Mouse (Mus musculus) hindbrain, embryonic 15.5 days (tissue): Measurements from ENCODE around the gene Tlk2. TPM values are rescaled to one million over a fixed set of nuclear protein-coding genes. Genes with fewer than 3 reads are reported as not detected.
A peak's percentile ranks its signal among the peaks of the same experiment; 100 is the strongest.

ENCODE experiments used
- ATAC-seq: fragments of 200-750 bp; cut with Nextera tagmentation; 2 replicates; pipeline ENCODE4 v1.8.0; 2017; ENCODE audit warnings: low read depth, moderate number of reproducible peaks, moderate TSS enrichment; ENCODE audit not compliant: low FRiP score
- H3K27ac ChIP-seq: fragments of 300-500 bp; sonication (generic); replicated peaks from 2 replicates; pipeline ENCODE4 v1.5.1; 2015; ENCODE audit warnings: mild to moderate bottlenecking, inconsistent platforms
- H3K27me3 ChIP-seq: fragments of 300-500 bp; sonication (generic); 2 replicates; pipeline ENCODE4 v1.6.1; 2015; ENCODE audit warnings: control low read depth, inconsistent platforms
- H3K36me3 ChIP-seq: fragments of 300-500 bp; sonication (generic); 2 replicates; pipeline ENCODE4 v1.6.1; 2015; ENCODE audit warnings: control low read depth, inconsistent platforms
- H3K4me1 ChIP-seq: fragments of 300-500 bp; sonication (generic); replicated peaks from 2 replicates; pipeline ENCODE4 v1.6.1; 2015; ENCODE audit warnings: control low read depth, inconsistent platforms
- H3K4me2 ChIP-seq: fragments of 300-500 bp; sonication (generic); 2 replicates; pipeline ENCODE4 v1.6.1; 2015; ENCODE audit warnings: moderate library complexity, mild to moderate bottlenecking, inconsistent platforms
- H3K4me3 ChIP-seq: fragments of 300-500 bp; sonication (generic); 2 replicates; pipeline ENCODE4 v1.5.1; 2015; ENCODE audit warnings: mild to moderate bottlenecking, inconsistent platforms
- H3K9ac ChIP-seq: fragments of 300-500 bp; sonication (generic); 2 replicates; pipeline ENCODE4 v1.6.1; 2015; ENCODE audit warnings: inconsistent platforms
- H3K9me3 ChIP-seq: fragments of 300-500 bp; sonication (generic); 2 replicates; pipeline ENCODE4 v1.6.1; 2016; ENCODE audit warnings: control low read depth, inconsistent platforms
- WGBS: fragments of 180-500 bp; shearing (Covaris S2); methylation state at CpG from one replicate; pipeline ENCODE4 v1.1.7; 2015; 5-methylcytosine and 5-hydroxymethylcytosine counted together
- polyA plus RNA-seq: library from polyadenylated mRNA; unstranded; fragments of >200 nt; fragmentation: Nextera tagmentation; extraction: Ambion mirVana; gene quantifications from 2 replicates; pipeline ENCODE4 v1.2.1, GENCODE M21; 2015

The Tlk2 gene
- polyA plus RNA-seq, 1 experiment from 2014 or later, result 18.9 TPM

GRCm38 (mm10) chr11:105151226-105152016 is 27.2 kb upstream of the Tlk2 start:
- Histone ChIP-seq H3K4me1 (peaks cover 11% of the 10 kb centered on the region), H3K4me3 (no peak overlapping the region), H3K9me3 (no peaks in the 10 kb centered on the region), H3K27ac (no peak overlapping the region), H3K27me3 (no peaks in the 10 kb centered on the region), H3K4me2 (peak overlapping the region; percentile 28), H3K36me3 (no peaks in the 10 kb centered on the region), H3K9ac (no peak overlapping the region)
- ATAC-seq, result 0 out of 2 replicates have a peak, but pooled peaks have one; percentile 59
- 32% methylated on average over 18 of the region's 19 CpGs for WGBS

- WGBS, result 93% methylated on average over 2 of the region's 4 CpGs
- Histone ChIP-seq H3K27ac (no peak overlapping the region), H3K27me3 (no peaks in the 10 kb centered on the region), H3K4me2 (peak overlapping the region; percentile 28), H3K9ac (no peak overlapping the region), H3K4me1 (peaks cover 11% of the 10 kb centered on the region), H3K36me3 (no peaks in the 10 kb centered on the region), H3K4me3 (no peak overlapping the region), H3K9me3 (no peaks in the 10 kb centered on the region)
- ATAC-seq, result no peak
Observed at GRCm38 (mm10) chr11:105152017-105152300, 26.6 kb upstream of the Tlk2 start.

- Histone ChIP-seq H3K9me3 (no peaks in the 10 kb centered on the region), H3K9ac (no peak overlapping the region), H3K27me3 (no peaks in the 10 kb centered on the region), H3K36me3 (no peaks in the 10 kb centered on the region), H3K4me3 (no peak overlapping the region), H3K27ac (no peak overlapping the region), H3K4me1 (peaks cover 11% of the 10 kb centered on the region), H3K4me2 (no peak overlapping the region)
- no peak for ATAC-seq
- WGBS, result 86% methylated on average over 11 of the region's 11 CpGs
Observed at GRCm38 (mm10) chr11:105152357-105152899, 26.2 kb upstream of the Tlk2 start.

- ATAC-seq, result 0 out of 2 replicates have a peak, but pooled peaks have one; percentile 72
- Histone ChIP-seq H3K9ac (no peak overlapping the region), H3K9me3 (no peaks in the 10 kb centered on the region), H3K4me2 (no peak overlapping the region), H3K4me1 (peaks cover 11% of the 10 kb centered on the region), H3K27ac (no peak overlapping the region), H3K36me3 (no peaks in the 10 kb centered on the region), H3K4me3 (no peak overlapping the region), H3K27me3 (no peaks in the 10 kb centered on the region)
- WGBS, result 14% methylated on average over 12 of the region's 12 CpGs
Observed at GRCm38 (mm10) chr11:105153068-105153833, 25.4 kb upstream of the Tlk2 start.

- no peaks in the 10 kb centered on the region for H3K27me3 ChIP-seq
- 88% methylated on average over 4 of the region's 4 CpGs for WGBS
- peaks cover 11% of the 10 kb centered on the region for H3K4me1 ChIP-seq
- H3K9me3 ChIP-seq, result no peaks in the 10 kb centered on the region
- H3K4me3 ChIP-seq, result no peak overlapping the region
- no peak overlapping the region for H3K4me2 ChIP-seq
- ATAC-seq, result no peak
- no peak overlapping the region for H3K27ac ChIP-seq
- no peaks in the 10 kb centered on the region for H3K36me3 ChIP-seq
- no peak overlapping the region for H3K9ac ChIP-seq
Observed at GRCm38 (mm10) chr11:105155915-105156314, 22.7 kb upstream of the Tlk2 start.

- WGBS, result 87% methylated on average over 19 of the region's 19 CpGs
- Histone ChIP-seq H3K27ac (no peak overlapping the region), H3K9ac (no peak overlapping the region), H3K27me3 (no peaks in the 10 kb centered on the region), H3K4me1 (peaks cover 7% of the 10 kb centered on the region), H3K36me3 (no peaks in the 10 kb centered on the region), H3K4me2 (no peak overlapping the region), H3K9me3 (no peaks in the 10 kb centered on the region), H3K4me3 (no peak overlapping the region)
- ATAC-seq, result no peak
Observed at GRCm38 (mm10) chr11:105156748-105157267, 21.8 kb upstream of the Tlk2 start.

- ATAC-seq, result no peak
- Histone ChIP-seq H3K9me3 (no peaks in the 10 kb centered on the region), H3K4me3 (no peak overlapping the region), H3K27me3 (no peaks in the 10 kb centered on the region), H3K36me3 (no peaks in the 10 kb centered on the region), H3K4me2 (no peak overlapping the region), H3K27ac (no peak overlapping the region), H3K4me1 (peaks cover 5% of the 10 kb centered on the region), H3K9ac (no peak overlapping the region)
Observed at GRCm38 (mm10) chr11:105158047-105158446, 20.6 kb upstream of the Tlk2 start.

GRCm38 (mm10) chr11:105159673-105160360 is 18.8 kb upstream of the Tlk2 start:
- WGBS, result 66% methylated on average over 6 of the region's 6 CpGs
- Histone ChIP-seq H3K36me3 (no peaks in the 10 kb centered on the region), H3K9me3 (0 out of 2 replicates have a peak, but pooled peaks cover 4% of the 10 kb centered on the region), H3K4me3 (no peak overlapping the region), H3K4me1 (no peaks in the 10 kb centered on the region), H3K9ac (no peak overlapping the region), H3K4me2 (no peak overlapping the region), H3K27ac (no peak overlapping the region), H3K27me3 (no peaks in the 10 kb centered on the region)
- ATAC-seq, result no peak

GRCm38 (mm10) chr11:105161411-105161810 is 17.2 kb upstream of the Tlk2 start:
- H3K27ac ChIP-seq, result no peak overlapping the region
- H3K4me1 ChIP-seq, result no peaks in the 10 kb centered on the region
- H3K4me3 ChIP-seq, result no peak overlapping the region
- H3K4me2 ChIP-seq, result no peak overlapping the region
- 98% methylated on average over 2 of the region's 2 CpGs for WGBS
- H3K9ac ChIP-seq, result no peak overlapping the region
- no peak for ATAC-seq
- 0 out of 2 replicates have a peak, but pooled peaks cover 5% of the 10 kb centered on the region for H3K9me3 ChIP-seq
- no peaks in the 10 kb centered on the region for H3K36me3 ChIP-seq
- H3K27me3 ChIP-seq, result no peaks in the 10 kb centered on the region

GRCm38 (mm10) chr11:105164516-105165510 is 13.8 kb upstream of the Tlk2 start:
- no peak overlapping the region for H3K4me2 ChIP-seq
- no peaks in the 10 kb centered on the region for H3K36me3 ChIP-seq
- no peaks in the 10 kb centered on the region for H3K4me1 ChIP-seq
- H3K9me3 ChIP-seq, result 0 out of 2 replicates have a peak, but pooled peaks cover 5% of the 10 kb centered on the region
- no peak overlapping the region for H3K9ac ChIP-seq
- no peak for ATAC-seq
- H3K4me3 ChIP-seq, result no peak overlapping the region
- no peaks in the 10 kb centered on the region for H3K27me3 ChIP-seq
- H3K27ac ChIP-seq, result no peak overlapping the region
- 83% methylated on average over 69 of the region's 69 CpGs for WGBS

- Histone ChIP-seq H3K4me1 (no peaks in the 10 kb centered on the region), H3K4me2 (no peak overlapping the region), H3K27me3 (no peaks in the 10 kb centered on the region), H3K9ac (no peak overlapping the region), H3K9me3 (0 out of 2 replicates have a peak, but pooled peaks cover 5% of the 10 kb centered on the region), H3K27ac (no peak overlapping the region), H3K36me3 (no peaks in the 10 kb centered on the region), H3K4me3 (no peak overlapping the region)
- no peak for ATAC-seq
- 89% methylated on average over 10 of the region's 10 CpGs for WGBS
Observed at GRCm38 (mm10) chr11:105166780-105167179, 11.8 kb upstream of the Tlk2 start.
